Mouse (Mus musculus) lung, adult 18-20 months (tissue): ENCODE results near the gene Dbndd1.
"Not testable (repeated sequence)": the region's sequence is repeated elsewhere in the genome, so short reads cannot be mapped to it uniquely, and the experiment has no call there.

Source experiments
- DNase-seq, 2 experiments: peaks; one replicate each; pipeline ENCODE4 v3.0.0; 2022; ENCODE audit warnings: mixed read lengths in 2 of 2

Gene Dbndd1

GRCm38 (mm10) chr8:123492898-123493297 lies 22.4 kb downstream of the Dbndd1 start:
- DNase-seq = no peak

DNA sequence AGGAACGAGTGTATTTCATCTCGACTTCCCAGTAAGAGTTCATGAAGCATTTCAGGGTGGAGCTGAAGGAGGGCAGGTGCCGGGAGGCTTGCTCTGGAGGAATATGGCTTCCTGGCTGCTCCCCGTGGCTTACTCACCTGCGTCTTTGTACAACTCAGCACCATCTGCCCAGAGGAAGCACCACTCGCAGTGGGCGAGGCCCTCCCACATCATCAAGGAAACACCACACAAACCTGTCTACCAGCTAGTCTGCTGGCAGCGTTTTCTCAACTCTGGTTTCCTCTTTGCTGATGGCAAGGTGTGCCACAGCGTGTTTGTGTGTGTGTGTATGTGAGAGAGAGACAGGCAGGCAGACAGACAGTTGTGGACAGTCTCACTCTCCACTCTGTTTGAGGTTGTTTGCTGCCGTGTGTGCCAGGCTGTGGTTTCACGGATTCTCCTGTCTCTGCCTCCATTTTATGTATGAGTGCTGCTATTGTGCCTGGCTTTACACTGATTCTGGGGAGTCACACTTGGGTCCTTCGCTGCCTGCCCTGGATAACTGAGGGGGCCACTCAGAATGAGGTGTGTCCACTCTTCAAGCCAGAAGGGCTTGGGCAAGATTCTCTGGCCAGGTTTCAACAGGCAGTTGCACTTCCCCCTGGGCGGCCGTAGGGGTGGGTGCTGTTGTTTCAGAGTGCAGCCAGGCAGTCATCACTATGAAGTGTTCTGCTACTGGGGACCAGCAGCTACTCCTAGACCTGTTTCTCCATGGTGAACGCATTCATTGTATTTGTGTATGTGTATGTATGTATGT lies 23.8 kb downstream of the Dbndd1 start:
- peak in 1 of 2 experiments; percentile 43 for DNase-seq

DNA sequence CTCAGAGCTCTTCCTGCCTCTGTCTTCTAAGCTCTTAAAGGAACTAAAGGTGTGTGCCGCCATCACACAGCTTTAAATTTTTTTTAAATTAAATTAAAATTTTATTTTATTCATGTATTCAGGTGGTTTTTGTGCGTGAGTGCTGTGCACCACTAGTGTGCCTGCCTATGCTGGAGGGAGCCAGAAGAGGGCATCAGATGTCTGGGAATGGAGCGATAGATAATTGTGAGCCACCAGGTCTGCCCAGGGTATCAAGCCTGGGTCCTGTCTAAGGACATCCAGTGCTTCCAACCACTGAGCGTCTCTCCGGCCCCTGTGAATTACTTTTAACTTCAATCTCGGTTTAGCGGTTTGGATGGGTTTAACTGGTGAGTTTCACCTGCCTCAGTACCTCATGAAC lies 32.6 kb downstream of the Dbndd1 start:
- no peak for DNase-seq

GRCm38 (mm10) chr8:123478456-123479218 lies 36.6 kb downstream of the Dbndd1 start:
- no peak for DNase-seq

DNA sequence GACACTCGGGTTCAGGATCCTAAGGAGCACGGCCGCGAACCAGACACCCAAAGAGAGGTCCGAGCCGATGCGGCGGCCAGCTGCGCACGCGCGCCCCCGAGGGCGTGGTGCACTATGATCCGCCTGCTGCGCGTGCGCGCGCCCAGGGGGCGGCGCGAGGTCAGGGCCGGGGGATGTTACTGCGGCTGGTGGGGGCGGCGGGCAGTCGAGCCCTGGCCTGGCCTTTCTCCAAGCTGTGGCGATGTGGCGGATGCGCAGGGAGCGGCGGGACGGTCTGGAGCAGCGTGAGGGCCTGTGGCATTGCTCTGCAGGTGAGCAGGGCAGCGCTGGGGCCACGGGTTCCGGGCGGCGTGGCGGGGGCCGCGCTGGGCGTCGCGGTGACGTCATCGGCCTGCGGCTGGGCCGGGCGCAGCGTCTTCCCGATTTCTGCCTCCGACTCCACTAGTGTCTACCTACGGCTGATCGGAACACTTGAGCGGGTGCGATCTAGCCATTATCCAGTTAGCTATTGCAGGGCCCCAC lies 37.5 kb downstream of the Dbndd1 start, which contains the start of gene Afg3l1:
Gene Afg3l1, plus strand, starts transcription at position 167 of the 522 bp plus-strand sequence.
- peak; percentile 91 to 92 for DNase-seq

GRCm38 (mm10) chr8:123476911-123477736 lies 38.1 kb downstream of the Dbndd1 start:
- peak; percentile 9 to 12 for DNase-seq

- DNase-seq = not testable (repeated sequence)
Observed at GRCm38 (mm10) chr8:123474549-123474948, 40.7 kb downstream of the Dbndd1 start.

DNA sequence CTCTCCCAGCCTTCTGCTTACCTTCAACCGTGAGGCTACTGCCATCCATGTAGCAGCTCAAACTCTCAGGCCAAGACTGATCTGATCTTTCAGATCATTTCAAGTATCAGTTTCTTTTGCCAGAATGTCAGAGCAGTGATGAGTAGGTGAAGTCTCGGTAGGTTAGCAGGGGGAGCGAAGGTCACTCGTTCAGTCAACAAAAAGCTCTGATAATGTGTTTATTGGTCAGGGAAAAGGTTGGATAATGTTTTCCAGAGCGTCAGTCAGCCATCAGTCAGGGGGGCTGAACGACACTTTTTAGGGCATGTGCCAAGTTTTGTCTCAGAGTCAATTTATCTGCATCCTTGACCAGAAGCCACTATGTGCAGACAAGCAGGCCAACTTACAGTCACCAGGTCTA lies 42.3 kb downstream of the Dbndd1 start:
- DNase-seq = not testable (repeated sequence)

DNA sequence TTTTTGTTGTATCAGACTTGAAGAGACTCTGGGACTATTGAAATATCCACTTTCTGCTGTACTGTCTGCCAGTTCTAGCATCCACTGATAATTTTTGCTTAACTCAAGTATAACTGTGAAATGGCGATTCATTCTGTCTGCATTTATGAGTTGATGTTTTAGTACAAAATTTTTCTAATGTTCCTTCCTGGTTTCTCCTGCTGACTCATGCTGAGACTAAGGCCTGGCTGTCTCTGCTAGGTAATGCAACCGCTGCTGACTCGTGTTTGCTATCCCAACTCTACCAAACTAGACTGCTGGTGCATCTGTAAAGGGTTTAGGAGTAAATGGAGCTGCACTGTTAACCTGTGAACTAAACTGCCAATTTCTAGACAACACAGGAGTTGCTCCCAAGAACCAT lies 47.8 kb downstream of the Dbndd1 start:
- no peak for DNase-seq

DNA sequence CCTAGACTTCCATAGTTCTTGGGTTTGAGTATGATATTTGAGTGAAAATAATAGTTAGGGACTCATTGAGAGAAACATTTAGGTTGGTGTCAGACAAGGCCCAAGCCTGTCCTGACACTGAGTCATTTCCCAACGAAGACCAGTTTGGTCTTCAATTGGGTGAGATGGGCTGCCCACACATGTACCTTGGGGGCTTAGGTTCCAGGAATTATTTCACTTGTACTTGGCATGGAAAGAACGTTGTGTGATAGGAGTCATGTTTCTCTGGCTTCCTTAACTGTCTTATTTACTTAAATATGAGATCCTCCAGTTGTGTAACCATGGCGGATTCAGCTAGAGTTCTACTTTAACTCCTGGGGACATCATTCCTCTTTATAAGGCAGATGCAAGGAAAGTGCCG lies 51.6 kb downstream of the Dbndd1 start:
- DNase-seq = no peak
